Mouse (Mus musculus) ovary, postnatal 36 days (tissue): Measurements from ENCODE around the gene Acly.
"Not testable (repeated sequence)": the region's sequence is repeated elsewhere in the genome, so short reads cannot be mapped to it uniquely, and the experiment has no call there.

Source experiments
- DNase-seq: peaks from one replicate; pipeline ENCODE4 v3.0.0; 2022; ENCODE audit warnings: low spot score, mixed read lengths

The Acly gene

DNA sequence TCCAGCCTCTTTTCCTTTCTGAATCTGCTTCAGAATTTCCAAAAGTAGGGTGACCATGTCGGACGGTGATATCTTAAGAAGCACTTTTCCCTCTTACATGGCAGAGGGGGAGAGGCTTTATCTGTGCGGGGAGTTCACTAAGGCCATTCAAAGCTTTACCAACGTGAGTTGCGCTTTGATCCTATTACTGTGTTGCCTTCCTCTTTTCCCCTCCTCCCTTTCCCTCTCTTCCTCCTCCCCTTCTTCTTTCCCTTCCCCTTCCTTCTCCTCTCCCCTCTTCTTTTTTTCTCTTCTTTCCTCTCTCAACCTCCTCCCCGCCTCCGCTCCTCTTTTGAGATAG lies 17.9 kb upstream of the Acly start:
- DNase-seq = no peak

DNA sequence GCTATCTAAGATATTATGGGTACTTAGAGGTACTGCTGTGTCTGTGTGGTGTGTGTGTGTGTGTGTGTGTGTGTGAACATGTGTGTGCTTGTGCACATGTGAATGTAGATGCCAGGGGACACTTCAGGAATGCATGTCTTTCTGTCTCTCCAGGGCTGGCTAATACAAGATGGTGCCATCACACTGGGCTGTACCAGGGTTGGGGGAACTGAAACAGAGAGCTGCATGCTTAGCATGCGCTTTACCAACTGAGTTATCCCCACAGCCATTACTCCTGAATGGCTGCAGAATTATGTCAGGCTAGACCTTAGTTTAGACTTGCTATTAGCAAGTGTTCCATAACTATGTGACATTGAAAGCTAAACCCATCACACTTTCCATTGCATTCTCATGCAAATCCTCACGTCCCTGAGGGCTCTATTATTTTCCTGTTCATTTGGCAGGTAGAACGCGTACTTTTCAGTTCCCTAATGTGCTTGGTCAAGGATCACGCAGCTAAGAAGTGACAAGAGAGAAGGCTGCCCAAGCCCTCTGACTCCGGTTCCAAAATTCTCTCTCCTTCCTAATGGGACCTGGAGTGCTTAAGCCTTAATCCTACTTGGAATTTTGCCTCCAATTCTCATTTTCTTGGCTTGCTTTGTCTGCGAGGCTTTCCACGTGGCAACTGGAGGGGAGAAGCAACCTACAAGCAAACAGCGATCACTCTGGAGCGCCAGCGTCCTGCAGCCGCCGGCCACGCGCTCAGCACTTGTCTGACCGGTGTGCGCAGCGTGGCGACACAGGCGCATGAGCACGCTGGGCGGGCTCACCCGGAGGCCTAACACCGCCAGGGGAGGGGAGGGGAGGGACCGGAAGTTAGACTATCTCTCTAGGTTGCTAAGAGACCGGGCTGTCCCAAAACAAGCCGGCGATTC lies 17.3 kb upstream of the Acly start, which contains the start of gene Ttc25:
Ttc25 (plus strand) TSS at position 776 of the 914 bp plus-strand sequence.
- DNase-seq = peak; percentile 89

DNA sequence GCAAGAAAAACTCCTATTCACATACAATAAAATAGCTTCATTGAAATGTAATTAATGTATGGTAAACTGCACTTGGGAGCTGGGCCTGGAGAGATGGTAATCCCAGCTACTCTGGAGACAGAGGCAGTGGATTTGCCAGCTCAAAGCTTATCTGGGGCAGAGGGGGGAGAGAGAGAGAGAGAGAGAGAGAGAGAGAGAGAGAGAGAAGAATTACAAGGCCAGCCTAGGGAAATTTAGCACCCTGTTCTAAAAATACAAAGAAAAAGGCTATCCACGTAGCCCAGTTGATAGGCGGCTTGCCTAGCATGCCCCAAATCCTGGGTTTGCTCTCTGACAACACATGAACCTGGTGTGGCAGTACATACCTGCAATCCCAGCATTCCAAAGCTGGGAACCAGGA lies 13.8 kb upstream of the Acly start:
- DNase-seq = no peak

DNA sequence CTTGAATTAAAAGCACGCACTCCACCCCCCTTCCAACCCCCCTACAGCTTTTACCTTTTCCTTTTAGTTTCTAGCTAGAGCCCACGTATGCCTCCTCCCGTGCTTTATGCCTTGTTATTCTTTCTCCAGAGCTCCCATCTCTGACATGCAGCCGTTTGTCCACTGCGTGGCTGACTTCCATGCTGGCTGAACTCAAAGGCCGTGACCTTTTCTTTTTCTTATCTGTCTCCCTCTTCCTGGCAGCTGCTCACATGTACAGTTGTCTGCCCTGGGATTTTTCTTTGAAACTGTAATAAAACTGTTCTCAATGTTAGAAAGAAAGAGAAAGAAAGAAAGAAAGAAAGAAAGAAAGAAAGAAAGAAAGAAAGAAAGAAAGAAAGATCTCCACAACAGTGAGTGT lies 13.2 kb upstream of the Acly start:
- DNase-seq = no peak

DNA sequence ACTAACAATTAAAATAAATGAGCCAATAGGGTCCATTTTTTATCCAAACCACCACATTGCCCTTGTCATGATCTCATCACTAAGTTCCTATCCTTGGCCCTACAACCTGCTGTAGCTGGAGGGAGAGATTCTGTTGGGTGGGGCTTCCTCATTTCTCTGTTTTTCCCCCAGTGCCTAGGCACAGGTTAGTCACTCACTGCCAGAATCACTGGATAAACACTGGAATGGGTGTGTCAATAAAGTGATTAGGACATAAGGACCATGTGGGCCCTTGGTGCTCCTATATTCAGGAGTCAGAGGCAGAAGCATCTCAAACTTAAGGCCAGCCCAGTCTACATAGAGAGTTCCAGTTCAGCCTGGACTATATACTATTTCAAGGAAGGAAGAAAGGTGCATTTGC lies 8.7 kb upstream of the Acly start:
- DNase-seq = no peak

DNA sequence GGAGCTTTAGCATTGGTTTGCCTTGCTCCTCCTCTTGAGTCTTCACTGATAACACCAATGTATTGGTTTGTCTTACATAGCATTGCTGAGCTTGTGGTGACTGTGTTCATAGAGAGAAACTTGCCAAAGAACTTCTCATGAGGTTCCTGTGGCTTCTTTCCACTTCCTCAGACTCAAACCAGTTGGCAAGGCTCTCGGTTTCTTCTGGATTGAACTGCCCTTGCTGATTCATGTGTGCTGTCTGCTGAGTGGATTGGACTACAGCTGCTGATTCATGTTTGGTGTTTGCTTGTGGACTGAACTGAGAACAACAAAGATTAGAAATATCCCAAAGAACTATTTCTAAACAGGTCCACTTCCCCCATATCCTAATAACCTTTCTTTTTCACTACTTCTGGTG lies 8.2 kb upstream of the Acly start:
- no peak for DNase-seq

DNA sequence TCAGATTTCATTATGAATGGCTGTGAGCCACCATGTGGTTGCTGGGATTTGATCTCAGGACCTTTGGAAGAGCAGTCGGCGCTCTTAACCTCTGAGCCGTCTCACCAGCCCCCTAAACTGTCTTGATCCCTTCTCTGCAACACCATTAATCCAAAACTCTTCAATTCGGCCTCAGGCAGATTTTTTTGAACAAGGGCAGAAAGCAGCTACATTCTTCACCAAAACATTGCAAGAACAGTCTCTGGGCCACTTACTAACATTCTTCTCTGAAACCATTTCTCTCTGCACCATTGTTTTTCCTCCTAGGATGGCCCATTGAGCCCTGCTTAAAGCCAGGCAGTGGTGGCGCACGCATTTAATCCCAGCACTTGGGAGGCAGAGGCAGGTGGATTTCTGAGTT lies 7.0 kb upstream of the Acly start:
- not testable (repeated sequence) for DNase-seq

DNA sequence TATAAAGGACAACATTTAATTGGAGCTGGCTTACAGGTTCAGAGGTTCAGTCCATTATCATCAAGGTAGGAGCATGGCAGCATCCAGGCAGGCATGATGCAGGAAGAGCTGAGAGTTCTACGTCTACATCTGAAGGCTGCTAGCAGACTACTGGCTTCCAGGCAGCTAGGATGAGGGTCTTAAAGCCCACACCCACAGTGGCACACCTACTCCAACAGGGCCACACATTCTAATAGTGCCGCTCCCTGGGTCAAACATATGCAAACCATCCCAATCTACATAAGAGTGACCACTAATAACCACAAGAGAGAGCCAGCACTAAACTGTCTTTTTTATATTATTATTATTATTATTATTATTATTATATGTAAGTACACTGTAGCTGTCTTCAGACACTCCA lies 6.6 kb upstream of the Acly start:
- not testable (repeated sequence) for DNase-seq

DNA sequence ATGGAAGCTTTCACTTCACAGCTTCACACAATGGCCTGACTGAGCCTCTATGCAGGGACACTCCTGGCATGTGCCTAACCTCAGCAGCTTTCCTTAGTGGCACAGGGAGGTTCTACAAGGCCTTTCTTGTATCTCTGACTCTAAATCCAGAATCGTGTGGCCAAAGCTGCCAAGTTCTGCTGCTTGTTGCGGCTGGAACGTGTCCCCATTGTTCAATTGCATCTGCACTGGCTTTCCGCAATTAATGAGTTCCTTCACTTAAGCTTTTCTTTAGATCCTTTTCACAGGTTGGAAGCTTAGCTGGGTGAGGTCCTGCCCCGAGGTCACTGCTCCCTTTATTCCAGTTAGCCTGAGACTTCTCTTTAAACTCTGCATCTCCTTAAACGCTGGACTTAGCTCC lies 6.1 kb upstream of the Acly start:
- no peak for DNase-seq

DNA sequence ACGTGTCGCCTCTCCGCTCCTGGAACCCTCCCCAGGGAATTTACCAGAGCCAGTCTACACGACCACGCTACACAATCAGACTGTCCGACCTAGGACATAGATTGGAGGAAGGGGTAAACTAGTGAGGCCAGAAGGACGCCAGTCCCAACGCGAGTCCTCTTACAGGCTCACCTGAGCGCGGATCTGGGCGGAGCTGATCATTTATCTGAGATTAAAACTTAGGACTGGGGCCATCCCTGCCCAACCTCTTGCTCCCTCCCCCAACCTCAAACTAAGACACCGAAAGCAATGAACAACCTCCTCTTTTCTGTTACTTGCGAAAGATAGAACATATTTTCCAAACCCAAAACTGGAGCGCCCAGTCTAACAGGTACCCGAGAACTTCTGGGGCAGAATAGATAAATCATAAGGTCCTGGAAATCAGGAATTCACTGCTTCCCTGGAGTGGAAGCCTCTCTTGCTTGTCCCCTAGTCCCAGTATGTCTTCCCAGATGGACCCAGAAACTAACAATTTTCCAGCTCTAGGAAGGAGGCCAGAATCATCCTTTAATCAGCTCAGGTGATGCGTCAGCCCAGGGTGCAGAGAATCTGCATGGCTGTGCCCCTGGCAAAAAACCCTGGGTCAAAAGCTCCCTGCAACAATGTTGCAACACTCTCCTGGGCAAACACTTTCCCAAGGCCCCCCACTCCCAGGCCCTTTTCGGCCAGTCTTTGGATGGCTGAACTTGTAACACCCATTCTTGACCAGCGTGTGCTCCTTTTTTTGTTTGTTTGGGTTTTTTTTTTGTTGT lies 770 bp upstream of the Acly start:
- DNase-seq = no peak

DNA sequence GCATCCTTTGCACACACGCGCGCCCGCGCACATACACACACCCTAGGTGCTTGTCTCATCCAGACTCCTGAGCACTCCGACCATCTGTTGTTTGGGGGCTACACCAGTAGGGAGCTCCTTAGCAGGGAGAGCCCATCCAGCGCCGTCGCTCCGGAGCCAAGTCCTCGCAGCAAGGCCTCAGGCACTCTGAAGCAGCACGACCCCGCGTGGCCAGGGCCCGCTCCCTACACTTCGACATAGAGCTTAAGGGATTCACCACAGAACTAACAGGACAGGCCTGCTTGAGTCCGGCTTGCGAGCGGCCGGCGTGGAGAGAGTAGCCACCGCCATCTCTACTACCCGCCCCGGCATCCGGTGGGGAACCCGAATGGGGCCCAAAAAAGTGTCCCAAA lies 738 bp downstream of the Acly start:
- DNase-seq = peak; percentile 72

DNA sequence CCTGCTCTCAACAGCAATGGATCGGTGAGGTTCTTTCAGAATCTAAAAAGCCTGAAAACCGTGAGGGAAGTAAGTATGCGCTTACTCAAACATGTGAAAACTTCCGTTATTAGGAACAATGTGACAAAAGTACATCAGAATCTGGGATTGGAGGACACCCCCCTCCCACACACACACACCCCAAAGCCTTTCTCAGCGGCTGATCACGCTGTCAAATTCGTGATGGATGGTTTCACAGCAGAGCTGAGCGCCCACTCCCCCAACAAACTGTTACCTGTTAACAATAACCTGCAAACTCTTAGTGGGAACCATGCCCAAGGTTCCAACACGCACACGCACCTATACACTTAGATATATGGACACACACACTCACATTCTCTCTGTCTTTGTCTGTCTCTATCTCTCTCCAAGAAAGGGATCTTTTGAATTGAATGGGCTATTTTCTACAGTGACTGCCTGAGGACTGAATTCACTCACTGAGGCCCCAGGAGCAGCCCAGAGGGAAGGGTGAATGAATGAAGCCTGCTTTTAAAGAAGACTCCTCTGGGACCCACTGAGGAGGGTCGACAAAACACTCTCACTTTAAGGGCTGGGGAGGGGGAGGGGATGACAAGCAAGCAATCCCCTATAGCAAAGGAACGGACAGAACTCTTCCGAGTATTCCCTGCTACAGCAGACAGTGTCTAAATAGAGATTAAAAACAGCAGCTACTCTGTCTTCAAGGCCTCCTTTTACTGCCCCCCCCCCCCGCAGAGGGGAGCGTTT lies 1.6 kb downstream of the Acly start:
- no peak for DNase-seq

DNA sequence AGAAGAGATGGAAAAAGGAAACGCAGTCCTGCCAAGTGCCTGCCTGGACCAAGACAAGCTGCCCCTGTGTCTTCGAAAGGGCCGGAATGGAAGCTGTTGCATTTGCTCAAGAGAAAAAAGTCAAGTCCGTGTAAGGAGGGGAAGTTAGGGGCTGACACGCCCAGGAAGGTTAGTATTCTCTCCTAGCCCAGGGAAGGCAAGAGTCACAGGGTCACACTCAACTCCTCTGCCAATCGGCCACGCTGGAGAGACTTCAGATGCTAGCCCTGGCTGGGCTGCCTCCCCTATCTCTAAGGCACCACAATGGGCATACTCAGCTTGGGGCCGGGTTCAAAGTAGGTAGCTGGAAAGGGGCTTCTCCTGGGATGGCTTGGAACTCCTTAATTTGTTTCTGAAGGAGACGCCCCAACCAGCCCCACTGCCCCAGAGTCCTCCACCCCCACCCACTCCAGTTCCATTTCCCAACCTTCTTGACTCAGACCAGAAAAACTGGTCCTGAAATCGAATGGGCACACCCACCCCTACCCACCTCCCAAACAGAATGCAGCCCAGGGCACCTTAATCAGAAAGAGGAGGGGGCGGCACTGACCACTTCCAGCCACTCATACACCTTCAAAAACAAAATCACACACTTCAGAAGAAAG lies 2.7 kb downstream of the Acly start:
- no peak for DNase-seq

DNA sequence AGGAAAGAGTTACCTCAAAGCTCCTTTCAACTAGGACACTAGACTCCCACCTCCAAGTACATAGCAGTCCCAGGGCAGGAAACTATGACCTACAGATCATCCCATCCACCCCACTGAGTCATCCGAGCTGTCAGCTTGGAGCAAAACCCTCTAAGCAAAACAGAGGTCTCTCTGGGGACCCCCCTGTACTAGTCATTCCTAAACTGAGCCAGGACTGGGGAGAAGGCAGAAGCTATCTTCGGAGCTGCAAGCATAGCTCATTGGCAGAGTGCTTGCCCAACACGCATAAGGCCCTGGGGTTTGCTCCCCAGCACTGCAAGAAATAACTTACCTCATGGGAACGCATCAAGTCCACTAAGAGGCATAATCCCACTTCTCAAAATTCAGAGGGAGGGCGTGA lies 3.4 kb downstream of the Acly start:
- DNase-seq = no peak

DNA sequence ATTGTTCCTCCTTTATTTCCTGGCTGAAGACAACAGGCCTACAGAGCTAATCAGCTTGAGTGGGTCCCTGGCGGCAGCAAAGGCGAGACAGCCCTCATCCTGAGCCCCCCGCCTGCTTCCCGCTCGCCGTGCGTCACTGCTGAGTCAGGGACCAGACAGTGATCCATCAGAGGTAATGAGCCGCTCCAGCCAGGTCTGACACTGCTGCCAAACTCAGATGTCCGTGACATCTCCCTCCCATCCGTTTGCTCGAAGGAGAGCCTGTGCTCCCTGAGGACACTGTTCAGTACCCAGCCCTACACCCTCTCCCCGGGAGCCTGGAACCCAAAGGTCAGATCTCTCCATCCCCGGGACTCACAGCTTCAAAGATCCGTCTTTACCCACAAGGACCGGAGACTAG lies 7.0 kb downstream of the Acly start:
- DNase-seq = no peak

DNA sequence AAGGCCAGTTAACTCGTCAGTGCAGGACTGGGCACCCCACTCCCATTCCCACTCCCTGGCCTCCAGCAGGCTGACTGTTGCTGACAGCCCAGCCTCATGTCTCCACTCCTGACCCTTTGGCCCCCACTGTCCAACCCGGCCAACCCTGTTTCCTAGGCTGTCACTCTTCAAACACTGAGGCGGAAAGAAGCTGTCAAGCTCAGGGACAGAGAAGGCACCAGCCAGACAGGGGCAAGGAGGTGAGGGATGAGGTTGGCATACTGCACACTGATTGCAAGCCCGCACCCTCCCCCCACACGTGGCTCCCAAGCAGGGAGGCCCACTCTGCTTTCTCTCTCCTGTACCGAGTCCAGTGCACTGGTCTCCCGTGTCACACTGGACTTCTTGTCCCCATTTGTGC lies 8.6 kb downstream of the Acly start:
- DNase-seq = no peak

DNA sequence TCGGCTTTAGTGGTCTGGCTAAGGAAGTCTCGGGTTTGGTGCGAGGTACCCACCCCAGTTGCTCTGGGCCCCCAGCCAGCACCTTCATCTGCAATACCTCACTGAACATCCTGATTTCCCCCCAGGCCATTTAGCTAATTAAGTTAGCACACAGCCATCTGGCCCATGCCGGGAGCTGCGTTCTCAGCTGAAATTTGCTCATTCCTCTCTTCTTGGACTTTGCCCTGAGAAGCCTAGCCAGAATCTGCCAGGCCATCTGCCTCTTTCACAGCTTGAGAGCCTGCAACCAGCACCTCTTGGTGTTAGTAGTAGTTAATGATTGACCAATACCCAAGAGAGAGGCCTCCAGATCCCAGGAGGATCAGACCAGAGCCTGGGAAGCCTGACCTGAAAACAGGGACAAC lies 9.6 kb downstream of the Acly start:
- no peak for DNase-seq

DNA sequence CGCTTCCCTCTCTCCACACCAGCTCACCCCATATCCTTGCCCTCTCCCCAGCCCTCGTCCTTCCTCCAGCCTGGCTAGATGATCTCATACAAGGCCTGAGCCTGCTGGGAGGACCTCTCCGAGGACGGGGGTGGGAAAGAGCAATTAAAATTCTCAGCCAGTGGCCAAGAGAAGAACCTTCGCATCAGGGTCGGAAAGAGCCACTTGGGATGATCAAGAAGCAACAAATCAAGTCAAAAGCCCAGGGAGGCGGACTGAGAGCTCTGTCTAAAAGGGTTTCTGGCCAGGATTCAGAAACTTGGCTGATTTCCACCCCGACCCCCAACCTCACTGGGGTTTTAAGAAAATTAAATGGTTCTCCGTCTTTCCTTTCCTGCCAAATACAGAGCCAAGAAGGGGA lies 11.5 kb downstream of the Acly start:
- DNase-seq = no peak

DNA sequence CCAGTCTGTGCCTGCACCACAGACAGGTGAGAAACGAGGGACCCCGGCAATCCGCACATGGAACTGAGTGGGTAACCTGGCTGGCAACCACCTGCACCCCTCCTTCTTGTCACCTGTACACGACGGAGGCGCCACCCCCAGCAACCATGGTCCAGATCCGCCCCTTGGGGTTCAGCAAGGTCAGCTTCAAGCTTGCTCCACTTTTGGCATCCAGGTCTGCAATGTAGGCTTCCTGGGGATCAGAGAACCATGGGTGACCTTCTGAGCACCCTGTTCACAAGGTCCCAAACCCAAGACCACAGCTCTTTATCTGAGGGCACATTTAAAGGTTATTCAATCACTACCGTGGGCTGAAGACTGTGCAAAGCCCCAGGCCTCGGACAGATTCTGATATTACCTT lies 12.0 kb downstream of the Acly start:
- DNase-seq = no peak

DNA sequence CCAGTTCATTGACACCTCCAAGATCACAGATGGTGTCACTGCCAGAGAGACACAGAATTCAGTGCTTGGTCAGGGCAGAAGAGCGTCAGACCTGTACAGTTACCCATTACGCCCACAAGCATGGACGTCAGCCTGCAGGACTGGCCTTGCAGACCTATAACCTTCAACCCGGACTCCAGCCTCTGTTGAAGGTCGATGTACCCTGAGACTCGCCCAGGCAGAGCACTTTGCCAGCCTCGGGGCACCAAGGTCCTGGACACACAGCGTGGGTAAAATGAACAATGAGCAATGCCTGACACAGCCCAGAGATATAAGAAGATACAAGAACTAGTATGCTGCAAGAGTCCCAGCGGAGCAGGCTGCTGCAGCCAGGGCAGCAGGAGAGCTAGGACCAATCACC lies 12.7 kb downstream of the Acly start:
- no peak for DNase-seq

DNA sequence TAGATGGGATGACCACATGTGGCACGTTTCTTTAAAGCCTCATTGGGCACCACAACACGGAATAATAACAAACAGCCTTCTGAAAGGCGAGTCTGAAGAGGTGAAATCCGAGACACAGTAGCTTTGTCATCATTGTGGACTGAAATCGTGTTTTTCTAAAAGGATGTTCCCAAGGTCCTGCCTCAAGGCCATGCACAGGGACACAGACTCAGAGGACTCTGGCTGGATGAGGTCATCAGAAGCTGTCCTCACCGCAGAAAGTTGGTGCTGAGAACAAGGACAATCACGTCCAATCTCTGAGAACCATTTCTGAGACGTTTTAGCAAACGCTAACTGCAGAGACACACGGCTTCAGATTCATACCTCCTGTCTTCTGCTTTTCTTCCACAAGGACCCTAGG lies 14.1 kb downstream of the Acly start:
- DNase-seq = peak; percentile 34

DNA sequence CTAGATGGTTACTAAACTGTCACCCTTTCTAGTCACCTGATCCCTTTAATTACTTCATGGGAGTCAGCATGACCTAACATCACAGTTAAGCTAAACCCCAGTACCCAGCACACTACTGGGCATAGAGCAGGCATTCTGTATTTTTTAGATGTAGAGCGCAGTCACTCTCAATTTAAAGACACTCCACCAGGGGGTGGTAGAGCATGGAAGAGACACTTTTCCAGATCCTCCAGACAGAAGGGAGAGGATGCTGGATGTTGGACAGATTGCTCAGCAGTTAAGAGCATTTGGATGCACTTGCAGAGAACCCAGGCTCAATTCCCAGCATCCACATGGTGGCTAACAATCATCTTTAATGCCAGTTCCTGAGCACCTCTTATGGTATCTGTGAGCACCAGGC lies 15.4 kb downstream of the Acly start:
- no peak for DNase-seq
